Mouse (Mus musculus): ENCODE measurements around the gene Eps8l3.

- no peak for TF ChIP-seq CTCF (conservative IDR thresholded peaks at IDR 0.05; ENCODE audit: low read length)
- TF ChIP-seq NANOG (IDR thresholded peaks at IDR 0.05; ENCODE audit: borderline replicate concordance, low read length): no peak
Observed at GRCm38 (mm10) chr3:107927841-107928240, 50.8 kb downstream of the Eps8l3 start.

Measured in E14TG2a.4 (cell line).